Mouse (Mus musculus) kidney, adult 2 months (tissue): ENCODE results near the gene Disp2. TPM values are rescaled to one million over a fixed set of nuclear protein-coding genes. Genes with fewer than 3 reads are reported as not detected.

Experiments used
- DNase-seq: peaks from one replicate; pipeline ENCODE4 v3.0.0; 2021
- H3K27ac ChIP-seq: fragments of 200-500 bp; 2 replicates; pipeline ENCODE4 v1.5.1; 2012; ENCODE audit warnings: low read depth, low read length, control low read depth, inconsistent platforms; ENCODE audit not compliant: insufficient read depth
- H3K27me3 ChIP-seq: fragments of 200-500 bp; replicated peaks from 2 replicates; pipeline ENCODE4 v1.6.1; 2012; ENCODE audit warnings: mild to moderate bottlenecking, moderate library complexity, low read length, inconsistent platforms; ENCODE audit not compliant: control insufficient read depth, insufficient read depth
- H3K36me3 ChIP-seq: fragments of 200-500 bp; 2 replicates; pipeline ENCODE4 v1.6.1; 2012; ENCODE audit warnings: mild to moderate bottlenecking, moderate library complexity, low read length, inconsistent platforms; ENCODE audit not compliant: control insufficient read depth, insufficient read depth
- H3K4me1 ChIP-seq: fragments of 200-500 bp; 2 replicates; pipeline ENCODE4 v1.6.1; 2011; ENCODE audit warnings: low read length; ENCODE audit not compliant: control insufficient read depth, insufficient read depth
- H3K4me3 ChIP-seq: fragments of 200-500 bp; 2 replicates; pipeline ENCODE4 v1.5.1; 2011; ENCODE audit warnings: mild to moderate bottlenecking, low read depth, low read length, control low read depth; ENCODE audit not compliant: insufficient read depth
- CTCF ChIP-seq: fragments of 200-500 bp; conservative IDR thresholded peaks from 2 replicates; pipeline ENCODE4 v1.5.1; 2011; ENCODE audit warnings: low read depth, mild to moderate bottlenecking, control low read depth, low read length, moderate library complexity, mixed read lengths; ENCODE audit not compliant: insufficient read depth, insufficient read length
- POLR2A ChIP-seq: fragments of 200-500 bp; IDR thresholded peaks from one replicate; pipeline ENCODE4 v1.6.1; 2011; ENCODE audit warnings: low read depth, low read length, control low read depth
- WGBS: fragments of 180-500 bp; shearing (Covaris S2); methylation state at CpG from one replicate; pipeline ENCODE4 v1.1.7; 2018; 5-methylcytosine and 5-hydroxymethylcytosine counted together
- polyA plus RNA-seq: library from polyadenylated mRNA; depleted of rRNA; stranded (reverse); fragments of >200 nt; gene quantifications from 2 replicates; pipeline ENCODE4 v1.2.3, GENCODE M21; 2012; rRNA removed

Gene Disp2
- polyA plus RNA-seq, 1 experiment: 0.67 TPM

GRCm38 (mm10) chr2:118846246-118846645 lies 66.7 kb downstream of the Disp2 start:
- H3K4me1 ChIP-seq: no peaks in the 10 kb centered on the region; the same call in 1 of the 2 replicates
- H3K27ac ChIP-seq: no peak overlapping the region
- 38% methylated on average over 7 of the region's 7 CpGs for WGBS
- no peaks in the 10 kb centered on the region for H3K27me3 ChIP-seq
- H3K4me3 ChIP-seq: no peak overlapping the region
- TF ChIP-seq CTCF (no peak), POLR2A (no peak)
- no peaks in the 10 kb centered on the region for H3K36me3 ChIP-seq
- DNase-seq: peak; percentile 84

GRCm38 (mm10) chr2:118851756-118852155 lies 72.2 kb downstream of the Disp2 start:
- no peaks in the 10 kb centered on the region for H3K27me3 ChIP-seq
- H3K36me3 ChIP-seq: no peaks in the 10 kb centered on the region
- no peak overlapping the region for H3K4me3 ChIP-seq
- WGBS: 38% methylated on average over 3 of the region's 3 CpGs
- no peaks in the 10 kb centered on the region for H3K4me1 ChIP-seq
- no peak for TF ChIP-seq POLR2A
- no peak for TF ChIP-seq CTCF
- DNase-seq: no peak
- H3K27ac ChIP-seq: no peak overlapping the region

Other genes with a start within 250 kb of the Disp2 start
- gene Bmf, start 230.0 kb upstream of the Disp2 start, polyA plus RNA-seq: 9.1 and 10.5 TPM in 2 replicates
- gene Bub1b, start 181.5 kb upstream of the Disp2 start, polyA plus RNA-seq: 0.68 and 0.72 TPM in 2 replicates
- 10.9 and 13.7 TPM in 2 replicates for gene Pak6, start 116.4 kb upstream of the Disp2 start, polyA plus RNA-seq
- 0.03 and 0.05 TPM in 2 replicates for gene Ankrd63, start 75.8 kb upstream of the Disp2 start, polyA plus RNA-seq
- gene Plcb2, start 51.3 kb upstream of the Disp2 start, polyA plus RNA-seq: 1.9 and 3.7 TPM in 2 replicates
- gene Inafm2, start 34.0 kb upstream of the Disp2 start, polyA plus RNA-seq: 8.1 and 8.7 TPM in 2 replicates
- gene Ccdc9b, start 17.1 kb upstream of the Disp2 start, polyA plus RNA-seq: 3.4 and 3.6 TPM in 2 replicates
- gene Phgr1, start 7.0 kb upstream of the Disp2 start, polyA plus RNA-seq: not detected in 2 replicates
- 0.56 and 0.61 TPM in 2 replicates for gene Knstrn, start 34.3 kb downstream of the Disp2 start, polyA plus RNA-seq
- gene Ivd, start 82.2 kb downstream of the Disp2 start, polyA plus RNA-seq: 215 and 219 TPM in 2 replicates
- 17.5 and 19.9 TPM in 2 replicates for gene Bahd1, start 120.7 kb downstream of the Disp2 start, polyA plus RNA-seq
- gene Chst14, start 146.8 kb downstream of the Disp2 start, polyA plus RNA-seq: 7.4 and 8.0 TPM in 2 replicates
- gene Ccdc32, start 249.7 kb downstream of the Disp2 start, polyA plus RNA-seq: 9.5 and 11.9 TPM in 2 replicates